Mouse (Mus musculus) regulatory T cell (primary cell): Measurements from ENCODE around the gene Prune1.

ENCODE experiments used
- in situ Hi-C: fragments of 300-600 bp; cut with MboI, MseI; formaldehyde crosslinking; loops from one replicate; pipeline ENCODE4 v1.15.1; 2025; ENCODE audit warnings: high pct_unique_total_duplicates

Prune1 gene

DNA sequence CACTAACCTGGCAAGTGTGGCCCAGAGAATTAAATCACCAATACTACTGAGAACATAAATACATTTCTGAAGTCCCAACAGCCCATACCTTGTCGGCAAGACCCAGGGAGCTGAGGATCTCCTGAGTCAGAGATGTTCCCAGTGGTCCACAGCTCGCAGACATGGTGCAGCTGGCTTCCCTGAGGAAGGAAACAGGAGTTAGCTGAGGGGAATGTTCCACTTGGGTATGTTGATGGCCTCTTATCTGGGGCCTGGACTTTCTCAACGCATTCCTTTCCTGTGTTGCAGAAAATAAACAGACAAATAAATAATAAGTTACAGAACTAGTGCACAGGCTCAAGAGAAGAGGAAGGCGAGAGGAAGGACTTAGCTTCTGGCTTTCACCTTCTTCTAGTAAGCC, 24.4 kb upstream of the Prune1 start:
- in situ Hi-C loops, result loop anchor here (5.0 kb wide), 1 partner anchor 76 kb away; no protein-coding TSS in a partner anchor

DNA sequence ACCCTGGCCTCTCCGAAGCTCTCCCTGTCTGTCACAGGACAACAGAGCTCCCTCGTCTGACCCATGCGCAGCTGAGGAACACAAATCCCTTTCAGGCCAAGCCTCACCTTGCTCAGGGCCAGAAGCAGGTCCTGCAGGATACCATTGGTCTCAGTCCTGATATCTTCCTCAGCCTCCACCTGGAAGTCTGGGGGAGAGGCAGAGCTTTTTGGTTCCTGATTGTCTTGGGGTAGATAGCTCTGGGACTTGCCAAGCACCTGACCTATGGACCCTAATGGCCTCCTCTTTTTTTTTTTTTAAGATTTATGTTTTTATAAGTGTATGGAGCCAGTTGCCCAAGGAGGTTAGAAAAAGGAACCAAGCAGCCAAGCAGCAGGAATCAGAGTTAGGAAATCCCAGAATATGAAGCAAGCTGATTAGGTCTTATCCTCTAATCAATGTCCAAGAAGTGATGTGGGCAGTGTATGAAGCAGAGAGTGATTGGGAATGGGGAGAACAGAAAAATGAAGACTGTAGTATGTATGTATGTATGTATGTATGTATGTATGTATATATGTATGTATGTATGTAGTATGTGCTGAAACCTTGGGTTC, 19.4 kb upstream of the Prune1 start:
- in situ Hi-C loops, result no loop called here

DNA sequence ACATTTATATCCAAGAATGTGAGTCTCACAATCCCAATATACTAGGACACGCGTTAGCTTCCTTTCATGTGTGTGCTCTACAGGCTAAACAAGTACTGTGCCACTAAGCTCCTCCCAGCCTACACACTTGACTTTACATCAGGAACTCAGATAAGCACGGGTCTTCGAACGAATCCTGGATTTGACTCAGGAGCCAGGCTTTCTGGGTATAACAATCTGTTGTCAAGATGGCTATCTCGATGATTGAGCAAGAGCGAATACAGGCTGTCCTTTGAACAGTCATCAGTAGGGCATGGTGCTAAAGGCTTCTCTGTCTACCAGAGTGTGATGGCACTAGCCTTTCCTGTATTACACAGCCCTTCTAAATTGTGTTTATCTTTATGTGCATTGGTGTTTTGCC, 16.1 kb upstream of the Prune1 start:
- in situ Hi-C loops, result no loop called here

DNA sequence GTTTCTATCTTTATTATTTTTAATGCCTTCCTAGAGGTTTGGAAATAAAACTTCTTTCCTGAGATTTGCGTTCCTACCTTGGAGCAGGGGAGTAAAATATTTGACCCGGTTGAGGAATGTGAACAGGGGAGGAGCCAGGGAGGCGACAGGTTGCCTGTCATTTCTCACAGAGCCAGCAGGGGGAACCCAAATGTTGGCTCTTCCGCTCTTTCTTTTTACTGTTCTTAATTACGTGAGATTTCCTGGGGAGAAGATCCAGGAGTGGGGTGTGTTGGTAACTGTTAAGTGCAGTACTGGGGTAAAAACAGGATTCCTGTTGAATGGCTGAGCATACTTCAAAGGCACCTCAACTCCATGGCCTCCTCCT, 14.2 kb upstream of the Prune1 start:
- in situ Hi-C loops, result no loop called here

DNA sequence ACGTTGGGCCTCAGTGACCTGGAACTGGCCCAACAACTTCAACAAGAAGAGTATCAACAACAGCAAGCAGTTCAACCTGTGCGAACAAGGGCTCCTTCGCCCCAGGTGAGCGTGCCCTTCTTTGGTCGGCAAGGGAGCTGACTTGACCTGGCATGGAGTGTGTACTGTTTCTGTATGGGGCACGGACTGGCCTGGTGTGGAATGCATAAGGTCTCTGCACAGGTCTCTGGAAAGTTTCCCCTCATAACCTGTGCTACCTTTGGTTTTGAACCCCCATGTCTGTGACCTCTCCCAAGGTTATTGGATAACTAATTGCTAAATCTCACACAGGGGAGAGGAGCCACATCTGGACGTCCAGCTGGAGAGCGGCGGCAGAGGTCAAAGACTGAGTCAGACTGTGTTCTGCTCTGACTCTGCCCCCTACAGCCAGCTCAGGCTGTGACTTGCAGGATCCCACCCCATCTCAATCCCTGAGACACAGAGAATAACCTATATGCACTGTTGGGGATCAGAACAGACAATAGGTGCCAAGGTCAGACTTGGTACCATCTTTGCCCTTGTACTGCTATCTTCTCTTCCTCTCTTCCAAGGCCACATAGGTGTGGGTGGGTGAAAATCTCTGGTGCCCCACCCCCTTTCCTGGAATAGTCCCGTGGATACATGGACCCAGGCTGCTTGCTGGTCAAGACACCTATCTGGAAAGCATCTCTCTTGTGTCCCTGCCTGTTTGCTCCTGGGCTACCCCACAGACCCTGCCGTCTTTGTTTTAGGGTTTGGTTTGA, 13.6 kb upstream of the Prune1 start:
- in situ Hi-C loops, result no loop called here

DNA sequence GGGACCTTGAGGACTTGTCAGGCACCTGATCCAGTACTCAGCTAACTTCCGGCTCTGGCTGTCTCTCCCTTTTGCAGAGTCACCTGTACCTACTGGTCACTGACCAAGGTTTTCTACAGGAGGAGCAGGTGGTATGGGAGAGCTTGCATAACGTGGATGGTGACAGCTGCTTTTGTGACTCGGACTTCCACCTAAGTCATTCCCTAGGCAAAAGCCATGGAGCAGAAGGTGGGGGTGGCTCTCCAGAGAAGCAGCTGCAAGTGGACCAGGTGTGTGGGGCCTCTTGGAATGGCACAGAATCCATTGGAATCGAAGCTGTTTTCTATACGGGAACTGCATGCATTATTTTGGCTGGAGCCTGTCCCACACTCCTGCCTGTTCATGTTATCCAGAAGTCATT, 12.8 kb upstream of the Prune1 start:
- in situ Hi-C loops, result no loop called here

DNA sequence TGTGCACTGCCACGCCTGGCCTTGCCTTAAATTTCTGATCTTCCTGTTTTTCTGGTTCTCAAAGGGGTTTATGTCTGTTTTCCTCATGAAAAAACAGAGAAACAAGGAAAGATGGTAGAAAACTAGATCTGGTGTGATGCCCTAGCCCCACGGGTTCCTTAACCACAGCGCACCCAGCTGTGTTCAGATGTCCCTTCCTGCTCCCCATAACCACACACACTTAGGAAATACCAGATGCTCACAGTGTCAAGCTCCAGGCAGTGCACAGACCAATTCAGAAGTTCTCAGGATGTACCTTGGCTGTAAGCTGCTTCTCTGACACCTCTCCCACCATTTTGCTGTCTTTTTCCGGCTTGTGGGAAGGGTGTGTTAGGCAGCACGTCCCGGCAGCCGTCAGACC, 12.4 kb upstream of the Prune1 start:
- in situ Hi-C loops, result no loop called here

DNA sequence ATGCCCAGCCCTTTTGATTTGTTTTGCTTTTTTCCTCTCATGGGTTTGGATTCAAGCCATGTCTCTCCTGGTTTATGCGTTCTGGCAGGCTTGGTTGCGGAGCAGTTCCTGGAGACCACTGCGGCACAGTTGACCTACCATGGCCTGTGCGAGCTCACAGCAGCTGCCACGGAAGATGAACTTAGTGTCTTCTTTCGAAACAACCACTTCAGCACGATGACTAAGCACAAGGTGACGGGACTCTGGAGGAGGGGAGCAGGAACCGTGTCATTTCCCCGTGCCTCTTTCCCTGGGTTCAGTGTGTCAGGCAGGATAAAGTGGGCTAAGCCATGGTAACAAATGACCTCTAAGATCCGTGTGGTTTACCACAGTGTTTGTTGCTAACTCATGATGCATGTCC, 11.7 kb upstream of the Prune1 start:
- in situ Hi-C loops, result no loop called here

DNA sequence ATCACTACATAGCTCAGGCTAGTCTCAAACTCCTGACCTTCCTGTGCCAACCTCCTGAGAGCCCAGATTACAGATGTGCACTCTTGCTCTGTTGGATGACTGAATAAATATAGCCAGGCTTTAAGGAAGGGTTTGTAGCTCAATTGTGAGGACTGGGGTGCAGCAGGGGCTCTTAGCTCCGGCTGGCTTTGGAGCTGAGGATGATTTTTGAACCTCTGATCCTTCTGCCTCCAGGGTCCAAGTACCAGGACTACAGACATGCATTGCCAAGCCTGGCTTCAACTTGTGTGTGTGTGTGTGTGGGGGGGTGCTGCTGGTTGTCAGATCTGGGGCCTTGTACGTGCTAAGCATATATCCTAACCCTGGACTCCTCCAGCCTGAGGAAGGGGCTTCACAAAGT, 11.0 kb upstream of the Prune1 start:
- in situ Hi-C loops, result no loop called here

DNA sequence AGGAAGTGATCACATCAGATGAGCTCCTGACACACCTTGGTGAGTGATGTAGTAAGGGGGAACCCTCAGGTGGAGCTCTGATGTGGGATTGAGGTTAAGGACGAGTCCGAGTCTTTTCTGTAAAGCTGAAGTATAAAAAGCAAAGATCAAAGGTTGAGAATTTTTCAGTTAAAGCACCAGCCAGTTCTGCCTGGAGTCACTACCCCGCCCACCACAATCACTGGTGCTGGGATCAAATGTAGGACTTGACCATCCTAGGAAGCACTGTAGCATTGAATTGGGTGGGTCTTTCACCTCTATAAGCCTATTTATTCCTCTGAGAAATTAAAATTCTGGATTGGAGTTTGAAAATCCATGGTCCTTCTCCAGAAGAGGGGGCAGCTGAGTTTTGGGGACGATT, 9.2 kb upstream of the Prune1 start:
- in situ Hi-C loops, result no loop called here

DNA sequence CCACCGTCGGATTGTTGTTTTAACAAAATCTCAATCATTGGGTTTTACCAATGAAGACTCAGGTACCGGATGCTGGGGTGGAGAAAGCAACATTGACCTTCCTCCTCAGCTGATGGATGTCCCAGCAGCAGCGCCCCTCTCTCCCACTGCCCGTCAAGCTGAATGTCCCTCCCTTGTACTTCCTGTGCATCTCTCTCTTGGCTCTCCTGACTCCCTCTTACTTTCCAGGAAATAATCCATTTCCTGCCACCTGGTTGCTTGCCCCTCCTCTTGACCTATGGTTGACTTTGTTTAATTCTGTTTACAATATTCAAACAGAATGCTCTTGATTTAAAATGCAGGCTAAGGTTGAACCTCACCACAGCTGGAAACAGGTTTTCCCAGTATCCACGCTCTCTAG, 8.3 kb upstream of the Prune1 start:
- in situ Hi-C loops, result no loop called here

DNA sequence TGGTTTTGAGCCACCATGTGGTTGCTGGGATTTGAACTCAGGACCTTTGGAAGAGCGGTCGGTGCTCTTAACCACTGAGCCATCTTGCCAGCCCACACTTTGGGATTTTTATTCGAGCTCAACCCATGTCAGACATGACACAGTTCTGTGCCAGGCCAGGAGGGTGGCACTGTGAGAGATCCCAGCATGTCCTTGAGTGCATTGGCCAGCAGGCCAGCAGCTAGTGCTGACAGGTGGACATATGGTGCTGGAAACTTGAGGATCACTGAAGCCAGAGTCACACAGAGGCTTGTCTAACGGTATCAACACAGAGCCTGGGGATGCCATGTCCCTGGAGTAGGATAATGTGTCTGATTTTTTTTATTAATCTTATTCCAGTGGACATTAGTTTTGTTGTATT, 7.5 kb upstream of the Prune1 start:
- in situ Hi-C loops, result no loop called here

DNA sequence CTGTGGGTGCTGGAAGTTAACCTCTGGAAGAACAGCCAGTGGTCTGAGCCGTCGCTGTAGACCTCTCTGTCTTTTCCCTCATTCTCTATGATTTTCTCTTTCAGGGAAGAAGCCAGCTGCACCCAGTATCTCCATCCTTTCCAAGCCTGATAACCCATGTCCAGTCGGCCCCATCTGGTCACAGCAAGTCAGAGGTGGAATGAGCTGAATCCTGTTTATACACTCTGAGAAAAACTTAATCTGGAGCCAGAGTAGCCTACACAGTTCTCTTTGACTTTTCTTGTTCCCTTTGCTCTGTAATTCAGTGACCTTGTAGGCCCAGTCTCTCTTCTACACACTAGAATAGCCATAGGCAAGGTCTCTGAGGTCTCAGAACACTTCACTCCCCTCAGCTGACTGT, 5.7 kb upstream of the Prune1 start:
- in situ Hi-C loops, result no loop called here

DNA sequence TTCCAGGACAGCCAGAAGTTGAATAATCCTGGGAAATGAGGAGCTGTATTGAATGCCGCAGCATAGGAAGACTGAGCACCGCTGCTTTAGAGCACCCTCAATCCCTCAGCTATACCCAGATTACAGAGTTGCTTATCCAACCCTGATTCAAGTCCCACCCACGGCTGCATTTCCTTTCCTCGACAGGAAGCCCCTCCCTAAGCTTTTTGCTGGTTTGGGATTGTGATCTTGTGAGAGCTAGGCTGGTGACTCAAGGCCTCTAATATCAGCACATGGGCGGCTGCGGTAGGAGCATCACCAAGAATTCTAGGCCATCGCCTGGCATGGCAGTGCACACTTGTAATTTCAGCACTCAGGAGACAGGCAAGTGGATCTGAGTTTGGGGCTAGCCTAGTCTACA, 4.6 kb upstream of the Prune1 start:
- in situ Hi-C loops, result no loop called here

DNA sequence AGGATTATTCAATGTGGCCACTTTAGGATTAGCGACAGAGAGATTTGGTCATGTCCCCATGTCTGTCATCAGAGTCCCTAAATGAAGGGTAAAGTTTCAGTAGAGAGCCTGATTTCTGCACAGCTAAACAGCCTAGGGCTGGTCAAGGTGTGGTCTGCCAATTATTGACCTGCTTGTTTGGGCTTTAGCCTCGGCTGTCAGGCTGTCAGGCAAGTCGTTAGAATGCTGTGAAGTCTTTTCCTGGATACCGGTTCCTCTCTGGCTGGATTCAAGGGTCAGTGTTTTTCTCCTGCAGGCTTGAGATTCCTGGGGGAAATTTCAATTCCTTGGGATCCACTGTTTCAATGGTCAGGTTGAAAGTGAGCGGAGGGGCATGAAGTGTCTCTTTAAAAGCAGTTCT, 4.1 kb upstream of the Prune1 start:
- in situ Hi-C loops, result no loop called here

DNA sequence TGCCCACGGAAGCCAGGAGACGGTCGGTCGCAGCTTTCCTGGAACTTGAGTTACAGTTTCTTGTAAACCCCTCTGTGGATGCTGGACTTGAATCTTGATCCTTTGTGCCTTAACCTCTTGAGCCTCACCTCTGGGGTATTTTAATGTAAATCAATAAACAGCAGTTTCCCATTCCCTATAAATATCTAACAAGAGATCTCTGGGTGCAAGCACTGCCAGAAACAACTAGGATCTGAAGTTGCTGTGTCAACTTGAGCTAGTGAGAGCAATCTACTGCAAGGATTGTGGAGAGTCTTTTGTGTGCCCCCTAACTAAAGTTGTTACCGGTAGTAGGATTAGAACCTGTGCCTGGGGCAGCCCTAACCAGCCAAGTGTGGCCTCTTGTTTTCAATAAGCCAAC, 3.5 kb upstream of the Prune1 start:
- in situ Hi-C loops, result no loop called here

DNA sequence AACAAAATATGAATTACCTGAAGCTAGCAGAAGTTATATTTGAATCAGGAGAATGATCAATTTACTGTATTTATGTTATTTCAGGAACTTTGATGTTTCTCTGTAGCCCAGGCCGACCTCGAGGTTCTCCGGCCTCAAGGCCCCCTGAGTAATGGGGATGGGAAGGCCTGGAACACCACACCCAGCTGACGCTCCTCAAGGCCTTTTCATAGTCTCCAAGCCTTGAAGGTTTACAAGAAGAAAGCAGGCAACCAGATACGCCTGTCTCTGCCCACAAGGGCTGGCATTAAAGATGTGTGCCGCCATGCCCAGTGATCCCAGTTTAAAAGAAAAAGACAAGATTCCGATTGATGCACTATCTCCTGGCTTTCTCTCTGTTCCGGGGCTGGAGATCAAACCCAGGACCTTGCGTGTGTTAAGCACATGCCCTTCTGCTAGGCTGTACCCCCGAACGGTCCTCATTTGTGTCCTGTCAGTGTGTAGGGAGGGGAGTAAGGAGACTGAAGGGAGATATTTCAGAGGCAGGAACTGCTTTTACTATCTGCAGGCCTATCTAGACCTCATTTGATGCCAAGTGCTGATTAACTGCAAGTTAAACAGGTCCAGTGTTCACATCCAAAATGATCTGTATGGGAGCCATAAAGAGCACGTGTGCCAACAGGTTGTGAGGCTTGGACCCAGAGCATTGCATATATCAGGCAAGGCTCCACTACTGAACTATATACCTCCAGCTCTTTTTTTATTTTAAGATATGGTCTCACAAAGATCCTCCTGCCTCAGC, 2.8 kb upstream of the Prune1 start:
- in situ Hi-C loops, result no loop called here

DNA sequence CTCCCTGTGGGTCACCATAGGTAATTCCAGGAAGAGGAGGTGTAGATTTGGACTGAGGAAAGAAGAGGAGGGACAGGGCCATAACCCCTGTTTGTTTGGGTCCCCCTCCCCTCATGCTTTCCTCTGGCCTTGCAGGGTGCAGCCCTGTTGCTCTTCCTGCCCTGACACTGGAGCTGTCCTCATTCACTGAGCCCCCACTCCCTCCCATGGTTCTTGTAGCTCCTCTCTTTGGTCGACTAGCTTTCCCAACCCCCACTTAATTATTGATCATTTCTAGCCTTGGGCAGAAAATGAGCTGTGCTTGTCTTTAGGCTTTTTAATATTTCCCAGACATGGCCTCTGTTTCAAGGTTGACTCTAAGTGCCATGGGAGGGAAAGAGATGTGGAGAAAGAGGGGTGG, 2.2 kb upstream of the Prune1 start:
- in situ Hi-C loops, result no loop called here

DNA sequence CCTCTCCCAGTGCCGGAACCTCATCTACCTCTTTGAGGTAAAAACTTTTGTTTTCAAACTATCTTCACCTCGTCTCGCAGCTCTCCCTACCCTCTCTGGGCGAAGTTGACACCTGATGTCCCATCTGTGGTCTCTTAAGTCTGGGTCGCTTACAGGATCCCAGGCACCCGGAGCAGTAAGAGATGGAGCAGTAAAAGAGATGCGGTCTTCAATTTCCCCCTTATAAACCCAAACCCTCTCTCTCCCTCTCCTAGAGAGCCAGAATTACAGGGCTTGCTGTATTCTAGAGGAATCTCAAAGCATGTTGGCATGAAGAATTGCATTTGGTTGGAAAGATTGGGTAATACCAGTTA, 1.7 kb upstream of the Prune1 start:
- in situ Hi-C loops, result no loop called here

DNA sequence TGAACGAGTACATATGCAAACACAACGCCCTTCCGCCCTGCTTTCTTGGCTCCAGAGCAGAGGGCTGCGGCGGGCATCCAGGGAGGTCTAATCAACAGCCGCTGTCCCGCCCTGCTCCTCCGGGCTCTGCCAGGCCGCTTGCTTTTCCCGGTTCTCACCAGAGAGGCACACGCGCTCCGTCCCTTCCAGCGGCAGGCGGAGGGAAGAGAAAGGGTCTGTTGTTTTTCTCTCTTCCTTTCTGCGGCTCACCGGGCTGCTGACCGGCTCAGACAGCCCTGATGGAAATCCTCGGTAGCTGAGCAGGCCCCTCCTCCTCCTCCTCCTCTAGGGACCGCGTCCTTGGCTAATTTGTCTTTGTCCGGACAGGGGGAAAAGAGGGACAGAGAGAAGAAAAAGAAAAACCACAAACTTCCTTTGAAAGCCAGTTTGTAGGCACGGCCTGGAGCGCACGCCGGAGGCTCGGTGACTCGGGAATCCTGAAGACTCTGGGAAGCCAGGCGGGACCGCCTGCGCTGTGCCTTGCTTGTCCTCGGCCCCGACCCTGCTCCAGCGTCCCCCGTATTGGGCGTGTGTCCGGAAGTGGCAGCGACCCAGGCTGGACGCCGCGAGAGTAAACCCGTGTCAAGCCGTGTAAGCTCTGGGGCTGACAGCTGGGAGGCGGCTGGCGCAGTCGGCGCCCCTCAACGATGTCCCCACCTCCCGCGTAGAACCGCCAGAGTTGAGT, 1.2 kb upstream of the Prune1 start:
- in situ Hi-C loops, result no loop called here

DNA sequence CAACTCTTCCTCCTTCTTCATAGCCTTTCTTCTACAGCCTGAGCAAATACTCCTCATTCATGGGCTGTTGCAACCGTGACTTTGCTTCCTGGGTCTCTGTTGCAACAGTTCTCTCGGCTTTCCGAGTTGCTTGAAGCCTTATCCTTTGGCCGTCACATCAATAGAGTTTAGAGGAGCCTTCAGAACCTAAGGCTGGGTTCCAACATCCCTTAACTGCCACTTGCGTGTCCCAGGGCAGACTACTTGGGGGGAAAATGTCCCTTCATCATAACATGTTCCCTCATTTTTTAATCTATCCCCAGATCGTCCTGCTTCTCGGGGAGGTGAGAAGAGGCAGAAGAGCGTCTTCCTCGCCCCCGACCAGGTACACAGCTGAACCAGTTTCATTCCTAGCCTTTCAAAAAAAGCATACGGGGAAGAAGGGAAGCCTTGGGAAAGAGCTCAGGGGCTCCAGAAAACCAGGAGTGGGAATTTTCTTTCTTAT, 547 bp upstream of the Prune1 start:
- in situ Hi-C loops, result no loop called here

DNA sequence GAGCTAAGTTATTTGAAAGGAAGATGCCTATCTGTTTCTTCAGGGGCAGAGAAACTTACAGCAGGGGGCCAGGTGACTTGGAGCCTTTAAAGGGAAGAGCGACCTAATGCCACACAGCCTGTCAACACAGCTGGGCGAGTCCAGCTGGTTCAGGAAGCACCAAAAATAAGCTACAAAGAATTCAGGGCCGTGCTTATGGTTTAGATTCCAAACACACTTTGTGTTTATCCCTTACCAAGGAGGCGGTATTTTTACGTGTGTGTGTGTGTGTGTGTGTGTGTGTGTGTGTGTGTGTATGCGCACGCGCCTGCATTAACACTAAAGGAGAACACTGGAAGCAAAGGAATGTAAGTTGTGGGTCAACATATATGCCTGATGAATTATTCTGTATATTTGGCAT, 1.1 kb downstream of the Prune1 start:
- in situ Hi-C loops, result no loop called here
